Mouse (Mus musculus) thymus, adult 2 months (tissue): ENCODE measurements around the gene Dhx38.

Experiments
- CTCF ChIP-seq: fragments of 200-500 bp; IDR thresholded peaks from 2 replicates; pipeline ENCODE4 v1.5.1; 2012; ENCODE audit warnings: mild to moderate bottlenecking, control low read depth, low read length, moderate library complexity, borderline replicate concordance; ENCODE audit not compliant: control insufficient read depth, poor library complexity, insufficient read depth; ENCODE audit errors: extremely low read depth
- POLR2A ChIP-seq: fragments of 200-500 bp; IDR thresholded peaks from 2 replicates; pipeline ENCODE4 v1.6.1; 2012; ENCODE audit warnings: mild to moderate bottlenecking, low read length, control low read depth, moderate library complexity; ENCODE audit not compliant: control insufficient read depth, poor library complexity, insufficient read depth; ENCODE audit errors: extremely low read depth

- TF ChIP-seq POLR2A (no peak), CTCF (no peak)
These were observed 60.1 kb downstream of the Dhx38 start for GRCm38 (mm10) chr8:109505560-109505959.
